Mouse (Mus musculus) splenic B cell, adult 2 months (primary cell): ENCODE measurements around the gene Ggn.
"Not testable (repeated sequence)": the region's sequence is repeated elsewhere in the genome, so short reads cannot be mapped to it uniquely, and the experiment has no call there.

ENCODE experiments used
- DNase-seq: peaks from one replicate; pipeline ENCODE4 v3.0.0-alpha.2; 2011; ENCODE audit warnings: low read depth, low spot score
- H3K27me3 ChIP-seq: 2 replicates; pipeline ENCODE4 v1.6.1; 2012; ENCODE audit warnings: mild to moderate bottlenecking, low read length, moderate library complexity, mixed read lengths; ENCODE audit not compliant: control insufficient read depth, poor library complexity, insufficient read depth, severe bottlenecking
- H3K36me3 ChIP-seq: 2 replicates; pipeline ENCODE4 v1.6.1; 2012; ENCODE audit warnings: mild to moderate bottlenecking, low read length, moderate library complexity, mixed read lengths; ENCODE audit not compliant: control insufficient read depth, poor library complexity, insufficient read depth, severe bottlenecking

Gene Ggn

DNA sequence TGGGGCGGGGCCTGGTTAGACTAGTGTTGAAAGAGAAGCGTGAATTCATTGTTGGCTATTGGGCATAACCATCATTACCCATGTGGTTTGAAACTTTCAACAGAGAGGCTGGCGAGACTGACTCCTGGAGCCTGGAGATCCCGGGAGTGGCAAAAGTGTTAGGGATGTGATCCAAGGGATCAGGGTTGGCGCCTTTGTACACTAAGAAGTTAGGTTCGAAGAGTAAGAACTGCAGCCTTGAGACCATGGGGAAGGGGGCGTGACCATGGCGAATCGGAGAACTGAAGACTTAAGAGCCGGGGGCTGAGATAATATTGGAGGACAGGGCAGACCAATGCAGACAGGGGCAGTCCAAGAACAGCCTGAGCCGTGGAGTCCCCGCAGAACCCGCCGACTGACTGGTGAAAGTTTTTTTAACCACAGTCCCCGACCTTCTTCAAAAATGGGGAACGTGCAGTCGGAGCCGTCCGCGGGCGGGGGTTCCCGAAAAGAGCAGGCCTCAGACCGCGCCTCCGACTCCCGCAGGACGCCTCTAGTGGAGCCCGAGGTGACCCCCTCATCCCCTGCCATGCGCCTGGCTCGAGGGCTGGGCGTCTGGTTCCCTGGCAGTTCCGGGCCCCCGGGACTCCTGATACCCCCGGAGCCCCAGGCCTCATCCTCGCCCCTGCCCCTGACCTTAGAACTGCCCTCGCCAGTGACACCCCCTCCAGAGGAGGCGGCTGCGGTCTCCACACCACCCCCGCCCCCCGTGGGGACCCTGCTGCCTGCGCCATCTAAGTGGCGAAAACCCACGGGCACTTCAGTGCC, 948 bp downstream of the Ggn start:
- DNase-seq, result peak; percentile 63
- Histone ChIP-seq H3K36me3 (peaks cover 5% of the 10 kb centered on the region; the same call in 1 of the 2 replicates), H3K27me3 (no peaks in the 10 kb centered on the region; the same call in 1 of the 2 replicates)

DNA sequence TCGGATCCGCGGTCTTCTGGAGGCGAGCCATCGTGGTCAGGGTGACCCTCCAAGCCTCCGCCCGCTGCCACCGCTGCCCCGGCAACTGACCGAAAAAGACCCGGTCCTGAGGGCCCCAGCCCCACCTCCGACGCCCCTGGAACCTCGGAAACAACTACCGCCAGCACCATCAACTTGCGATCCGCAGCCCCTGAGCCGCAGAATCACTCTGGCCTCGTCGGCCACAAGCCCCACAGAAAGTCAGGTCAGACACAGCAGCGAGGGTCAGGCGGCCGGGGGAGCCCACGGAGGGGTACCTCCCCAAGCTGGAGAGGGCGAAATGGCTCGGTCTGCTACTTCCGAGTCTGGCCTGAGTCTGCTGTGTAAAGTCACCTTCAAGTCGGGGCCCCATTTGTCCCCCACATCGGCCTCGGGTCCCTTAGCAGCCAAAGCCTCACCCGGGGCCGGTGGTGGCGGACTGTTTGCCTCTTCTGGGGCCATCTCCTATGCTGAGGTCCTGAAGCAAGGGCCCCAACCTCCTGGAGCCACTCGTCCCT, 1.6 kb downstream of the Ggn start:
- no peaks in the 10 kb centered on the region; the same call in 1 of the 2 replicates for H3K27me3 ChIP-seq
- peak; percentile 17 for DNase-seq
- peaks cover 5% of the 10 kb centered on the region; the same call in 1 of the 2 replicates for H3K36me3 ChIP-seq

DNA sequence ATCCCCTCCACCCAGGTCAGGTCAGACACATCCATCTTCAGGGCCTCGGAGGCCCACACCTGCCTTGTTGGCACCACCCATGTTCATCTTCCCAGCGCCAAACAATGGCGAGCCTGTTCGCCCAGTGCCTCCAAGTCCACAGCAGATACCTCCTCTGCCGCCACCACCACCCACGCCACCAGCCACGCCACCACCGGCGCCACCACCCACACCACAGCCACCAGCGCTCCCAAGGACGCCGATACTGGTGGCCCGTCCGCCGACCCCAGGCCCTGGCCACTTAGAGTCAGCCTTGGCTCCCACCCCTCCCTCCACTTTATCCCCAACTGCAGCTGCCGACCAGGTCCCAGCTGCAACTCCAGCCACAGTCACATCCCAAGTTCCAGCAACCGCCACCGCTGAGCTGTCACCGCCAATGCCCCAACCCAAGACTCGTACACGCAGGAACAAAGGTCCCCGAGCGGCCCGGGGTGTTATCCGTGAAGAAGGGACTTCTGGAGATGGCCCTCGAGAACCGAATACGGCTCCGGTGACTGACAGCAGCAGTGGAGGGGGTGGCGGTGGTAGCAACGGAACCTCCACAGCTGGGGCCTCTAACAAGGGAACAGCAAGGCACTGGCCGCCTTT, 2.5 kb downstream of the Ggn start:
- no peak for DNase-seq
- H3K36me3 ChIP-seq, result peaks cover 5% of the 10 kb centered on the region; the same call in 1 of the 2 replicates
- no peaks in the 10 kb centered on the region; the same call in 1 of the 2 replicates for H3K27me3 ChIP-seq

DNA sequence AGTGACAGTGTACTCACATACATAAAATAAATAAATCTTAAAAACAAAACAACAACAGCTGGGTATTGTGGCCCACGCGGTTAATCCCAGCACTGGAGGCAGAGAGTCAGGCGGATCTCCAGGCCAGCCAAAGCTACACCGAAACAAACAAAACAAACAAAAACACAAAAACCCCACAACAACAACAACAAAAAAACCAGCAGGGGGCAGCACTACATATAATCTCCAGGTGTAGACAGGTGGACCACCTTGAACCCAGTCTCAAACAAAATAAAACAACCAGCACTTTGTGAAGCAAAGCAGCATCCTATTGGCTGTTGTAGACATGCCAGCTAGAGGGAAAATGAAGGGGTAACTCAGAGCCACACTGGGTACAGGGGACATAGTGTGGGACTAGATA, 8.1 kb downstream of the Ggn start:
- peak; percentile 46 for DNase-seq
- H3K27me3 ChIP-seq, result no peaks in the 10 kb centered on the region
- peaks cover 5% of the 10 kb centered on the region; the same call in 1 of the 2 replicates for H3K36me3 ChIP-seq

DNA sequence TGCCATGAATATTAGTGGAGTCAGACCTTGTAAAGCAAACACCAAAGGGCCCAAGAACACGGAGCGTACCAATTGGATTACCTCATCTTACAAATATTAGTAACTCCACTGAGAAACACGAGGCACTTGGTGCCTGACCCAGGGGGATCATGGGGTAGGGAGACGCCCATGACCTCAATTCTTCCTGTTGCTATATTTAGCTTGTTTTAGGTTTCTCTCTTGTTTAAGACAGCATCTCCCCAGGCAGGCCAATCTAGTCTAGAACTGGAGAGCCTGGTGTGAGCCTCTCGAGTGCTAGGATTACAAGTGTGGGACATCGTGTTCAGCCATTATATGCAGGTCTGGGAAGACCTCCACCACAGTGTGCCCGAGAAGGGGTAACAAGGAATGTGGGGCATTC, 9.3 kb downstream of the Ggn start:
- H3K27me3 ChIP-seq, result no peaks in the 10 kb centered on the region
- peaks cover 4% of the 10 kb centered on the region; the same call in 1 of the 2 replicates for H3K36me3 ChIP-seq
- peak; percentile 68 for DNase-seq

DNA sequence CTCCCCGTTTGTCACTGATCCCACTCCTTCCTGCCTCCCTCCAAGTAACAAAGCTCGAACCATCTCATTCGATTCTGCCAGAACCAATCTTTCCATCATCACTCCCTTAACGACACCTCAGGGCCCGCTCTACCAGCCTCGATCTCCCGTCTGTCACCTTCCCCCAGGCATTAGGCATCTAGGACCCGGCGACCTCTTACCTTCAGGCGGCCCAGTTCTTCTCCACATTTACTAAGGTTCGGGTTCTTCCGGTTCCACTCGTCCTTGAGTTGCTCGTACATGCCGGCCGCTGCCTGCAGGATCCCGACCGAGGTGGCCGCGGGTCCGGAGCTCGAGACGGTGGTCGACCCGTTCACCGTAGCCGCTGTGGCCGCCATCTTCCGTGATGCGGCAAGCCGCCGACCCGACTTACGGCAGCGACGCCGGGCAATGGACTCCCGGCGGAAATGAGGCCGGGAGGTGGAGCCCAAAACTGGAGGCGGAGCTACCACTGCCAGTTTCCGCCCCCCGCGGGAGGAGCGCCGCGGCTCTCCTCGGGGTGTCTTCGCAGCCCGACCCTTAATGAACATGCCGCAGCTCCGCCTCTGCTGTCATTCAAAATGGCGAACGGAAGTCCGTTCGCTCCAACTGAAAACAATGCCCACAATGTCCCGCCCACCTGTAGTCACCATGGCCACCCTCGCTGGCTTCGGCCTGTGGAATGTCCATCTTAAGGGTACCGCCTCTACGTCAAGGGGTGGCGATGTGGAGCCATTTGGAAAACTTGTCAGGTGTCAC, 10.3 kb downstream of the Ggn start, which contains the start of gene Psmd8:
Psmd8 (minus strand) TSS at position 625 of the 777 bp plus-strand sequence.
- Histone ChIP-seq H3K36me3 (no peaks in the 10 kb centered on the region), H3K27me3 (no peaks in the 10 kb centered on the region)
- DNase-seq, result peak; percentile 98

DNA sequence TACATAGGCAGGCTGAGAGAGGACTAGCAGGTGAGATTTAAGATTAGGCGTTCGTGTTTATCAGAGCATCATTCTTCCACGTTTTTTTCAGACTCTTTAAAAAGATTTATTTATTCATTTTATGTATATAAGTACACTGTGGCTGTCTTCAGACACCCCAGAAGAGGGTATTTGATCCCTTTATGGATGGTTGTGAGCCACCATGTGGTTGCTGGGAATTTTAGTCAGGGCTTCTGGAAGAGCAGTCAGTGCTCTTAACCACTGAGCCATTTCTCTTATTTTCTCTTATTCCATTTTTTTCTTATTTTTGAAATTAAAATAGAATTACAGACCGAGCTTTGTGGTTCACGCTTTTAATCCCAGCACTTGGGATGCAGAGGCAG, 10.8 kb downstream of the Ggn start:
- Histone ChIP-seq H3K36me3 (no peaks in the 10 kb centered on the region), H3K27me3 (no peaks in the 10 kb centered on the region)
- no peak for DNase-seq

DNA sequence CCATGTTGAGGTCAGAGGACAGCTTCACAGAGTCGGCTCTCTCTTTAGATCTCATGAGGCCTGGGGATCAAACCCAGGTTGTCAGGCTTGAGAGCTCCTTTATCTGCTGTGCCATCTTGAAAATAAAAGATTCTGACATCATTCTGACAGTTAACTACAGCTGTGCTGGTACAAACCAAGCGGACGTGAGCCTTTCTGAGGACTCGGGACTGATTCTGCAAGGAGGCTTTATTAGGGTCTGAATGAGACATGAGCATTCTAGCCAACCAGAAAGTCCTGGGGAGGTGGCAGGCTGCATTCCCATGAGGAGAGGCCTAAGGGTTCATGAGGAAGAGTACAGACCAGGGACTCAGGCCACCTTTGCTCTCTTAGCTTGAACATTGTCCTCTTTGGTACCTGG, 11.3 kb downstream of the Ggn start:
- not testable (repeated sequence) for DNase-seq, H3K36me3 ChIP-seq, H3K27me3 ChIP-seq

DNA sequence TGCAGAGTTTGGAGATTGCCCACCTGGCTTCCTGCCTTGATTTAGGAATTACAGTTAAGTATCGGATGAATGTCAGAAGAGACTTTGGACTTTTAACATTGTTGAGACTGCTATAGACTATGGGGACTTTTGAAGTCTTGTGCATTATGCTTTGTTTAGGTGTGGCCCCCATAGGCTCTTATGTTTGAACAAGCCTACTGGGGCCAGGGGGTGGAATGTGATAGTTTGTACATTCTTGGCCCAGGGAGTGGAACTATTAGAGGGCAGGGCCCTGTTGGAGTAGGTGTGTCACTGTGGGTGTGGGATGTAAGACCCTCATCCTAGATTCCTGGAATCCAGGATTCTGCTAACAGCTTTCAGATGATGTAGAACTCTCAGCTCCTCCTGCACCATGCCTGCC, 24.2 kb downstream of the Ggn start:
- not testable (repeated sequence) for DNase-seq, H3K36me3 ChIP-seq, H3K27me3 ChIP-seq

DNA sequence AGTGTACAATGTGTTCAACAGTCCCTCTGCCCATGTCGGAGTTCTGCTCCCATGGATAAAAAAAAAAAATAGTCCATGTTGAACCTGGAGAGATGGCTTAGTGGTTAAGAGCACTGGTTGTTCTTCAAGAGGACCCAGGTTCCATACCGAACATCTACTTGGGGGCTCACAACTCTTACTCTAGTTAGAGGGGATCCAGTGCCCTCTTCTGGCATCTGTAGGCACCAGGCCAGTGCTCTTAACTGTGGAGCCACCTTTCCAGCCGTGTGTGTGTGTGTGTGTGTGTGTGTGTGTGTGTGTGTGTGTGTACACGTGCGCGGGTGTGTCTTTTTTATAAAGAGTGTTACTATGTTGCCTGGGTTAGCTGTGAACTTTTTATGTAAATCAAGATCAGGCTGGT, 32.6 kb downstream of the Ggn start:
- Histone ChIP-seq H3K36me3 (no peaks in the 10 kb centered on the region), H3K27me3 (no peaks in the 10 kb centered on the region)
- DNase-seq, result peak; percentile 18

DNA sequence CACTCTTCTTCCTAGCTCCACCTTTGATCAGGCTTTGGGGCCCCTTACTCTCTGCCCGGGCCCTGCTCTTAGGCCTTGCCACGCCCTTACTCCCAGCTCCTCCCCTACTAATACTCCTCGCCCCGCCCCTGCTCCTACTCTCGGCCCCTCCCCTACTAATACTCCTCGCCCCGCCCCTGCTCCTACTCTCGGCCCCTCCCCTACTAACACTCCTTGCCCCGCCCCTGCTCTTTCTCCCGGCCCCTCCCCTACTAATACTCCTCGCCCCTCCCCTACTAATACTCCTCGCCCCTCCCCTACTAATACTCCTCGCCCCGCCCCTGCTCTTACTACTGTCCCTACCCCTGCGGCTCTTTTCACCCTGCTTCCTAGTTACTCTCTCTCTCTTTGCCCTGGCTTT, 41.0 kb downstream of the Ggn start:
- not testable (repeated sequence) for H3K36me3 ChIP-seq, DNase-seq, H3K27me3 ChIP-seq

DNA sequence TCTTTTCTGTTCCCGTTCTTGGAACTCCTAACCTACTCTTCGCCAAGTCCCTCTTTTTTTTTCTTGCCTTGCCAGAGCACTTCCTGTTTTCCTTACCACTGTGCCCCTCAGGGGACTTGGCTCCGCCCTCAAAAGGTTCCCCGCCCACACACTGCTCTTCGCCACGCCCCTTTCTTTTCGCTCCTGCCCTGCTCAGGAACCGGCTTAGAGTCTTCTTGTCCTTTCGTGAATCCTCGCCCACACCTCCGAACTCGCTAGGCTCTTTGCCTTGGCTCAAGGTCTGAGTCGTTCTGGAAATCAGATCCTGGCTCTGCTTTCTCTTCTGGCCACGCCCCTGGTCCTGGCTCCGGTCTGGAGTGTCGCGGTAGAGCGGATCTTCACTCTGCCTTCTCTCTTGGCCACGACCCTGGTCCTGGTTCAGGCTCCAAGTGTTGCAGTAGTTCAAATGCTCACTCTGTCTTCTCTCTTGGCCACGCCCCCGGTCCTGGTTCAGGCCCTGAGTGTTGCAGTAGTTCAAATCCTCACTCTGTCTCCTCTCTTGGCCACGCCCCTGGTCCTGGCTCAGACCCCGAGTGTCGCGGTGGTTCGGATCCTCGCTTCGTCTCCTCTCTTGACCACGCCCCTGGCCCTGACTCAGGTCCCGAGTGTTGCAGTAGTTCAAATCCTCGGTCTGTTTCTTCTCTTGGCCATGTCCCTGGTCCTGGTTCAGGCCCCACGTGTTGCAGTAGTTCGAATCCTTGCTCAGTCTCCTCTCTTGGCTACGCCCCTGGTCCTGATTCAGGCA, 41.6 kb downstream of the Ggn start:
- Histone ChIP-seq H3K36me3 (no peaks in the 10 kb centered on the region), H3K27me3 (no peaks in the 10 kb centered on the region)
- DNase-seq, result peak; percentile 94

DNA sequence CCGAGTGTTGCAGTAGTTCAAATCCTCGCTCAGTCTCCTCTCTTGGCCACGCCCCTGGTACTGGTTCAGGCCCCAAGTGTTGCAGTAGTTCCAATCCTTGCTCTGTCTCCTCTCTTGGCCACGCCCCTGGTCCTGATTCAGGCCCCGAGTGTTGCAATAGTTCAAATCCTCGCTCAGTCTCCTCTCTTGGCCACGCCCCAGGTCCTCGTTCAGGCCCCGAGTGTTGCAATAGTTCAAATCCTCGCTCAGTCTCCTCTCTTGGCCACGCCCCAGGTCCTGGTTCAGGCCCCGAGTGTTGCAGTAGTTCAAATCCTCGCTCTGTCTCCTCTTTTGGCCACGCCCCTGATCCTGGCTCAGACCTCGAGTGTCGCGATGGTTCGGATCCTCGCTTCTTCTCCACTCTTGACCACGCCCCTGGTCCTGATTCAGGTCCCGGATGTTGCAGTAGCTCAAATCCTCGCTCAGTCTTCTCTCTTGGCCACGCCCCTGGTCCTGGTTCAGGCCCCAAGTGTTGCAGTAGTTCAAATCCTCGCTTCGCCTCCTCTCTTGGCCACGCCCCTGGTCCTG, 42.3 kb downstream of the Ggn start:
- DNase-seq, result no peak
- Histone ChIP-seq H3K36me3 (no peaks in the 10 kb centered on the region), H3K27me3 (no peaks in the 10 kb centered on the region)
